In the genomic region with DNA sequence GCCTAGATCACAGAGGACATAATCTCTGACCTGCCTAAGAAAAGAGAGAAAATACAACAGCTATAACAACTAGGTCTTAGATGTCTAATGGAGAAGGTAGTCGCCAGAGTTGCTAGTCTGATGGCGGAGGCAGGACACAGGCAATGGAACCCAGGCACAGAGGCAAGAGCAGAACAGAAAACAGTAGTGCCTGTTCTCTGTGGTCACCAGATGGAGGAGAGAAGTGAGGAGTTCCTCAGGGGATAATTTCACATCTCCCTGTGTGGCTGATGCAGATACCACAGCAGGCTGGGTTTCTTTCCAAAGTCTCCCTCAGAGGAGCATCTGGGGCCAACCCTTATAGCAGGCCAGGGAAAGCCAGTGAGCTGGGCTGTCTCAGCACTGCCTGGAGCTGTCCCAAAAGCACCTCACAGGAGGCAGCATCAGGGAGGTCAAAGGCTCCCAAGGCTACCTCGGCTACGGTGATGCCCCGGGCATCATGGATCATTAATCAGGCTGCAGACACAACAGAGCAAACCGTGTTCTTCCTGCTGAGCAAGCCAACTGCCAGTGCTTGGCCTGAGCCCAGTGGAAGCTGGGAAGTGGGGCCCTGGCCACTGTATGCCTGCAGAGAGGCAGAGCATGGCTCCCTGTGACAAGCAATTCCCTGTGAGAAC, we compare ENCODE assay signal across 11 mouse cellular contexts. TPM values are rescaled to one million over a fixed set of nuclear protein-coding genes. Genes with fewer than 3 reads are reported as not detected.
DNase-seq lines count a peak whose midpoint lies in the region; ATAC-seq and TF ChIP-seq lines count a peak whose summit lies in the region.
"Had no signal": no experiment of that assay in that cellular context is flagged by ENCODE, and none has a peak within 500 bp of the region (broad histone marks: within the 10 kb centered on the region; RNA-seq: fewer than 3 reads in every experiment).

No protein-coding gene starts in this region.

- ATAC-seq in erythroid progenitor cell, adult 5-6 weeks (replicated peaks; ENCODE audit: low FRiP score, poor library complexity, severe bottlenecking), result no peak
- ATAC-seq in activated CD4-positive, CD25-positive, alpha-beta regulatory T cell, adult 4 months, result no peak
- ATAC-seq: intestine, postnatal 0 days had no signal

- 87% methylated on average over 6 of the region's 6 CpGs for WGBS in thymus, adult 2 months

- DNase-seq in ovary, adult 18-20 months (ENCODE audit: low spot score), result peak; percentile 18
- no peak for DNase-seq in ovary, postnatal 14 days (ENCODE audit: low spot score)
- peak; percentile 89 for DNase-seq in cerebellum, postnatal 25 days
- peak; percentile 94 for DNase-seq in kidney, adult 9 months
- no peak for DNase-seq in heart, adult 18-20 months
- no peak for DNase-seq in thymus, adult 2 months

- TF ChIP-seq POLR2A in thymus, adult 2 months (IDR thresholded peaks at IDR 0.05; ENCODE audit: control insufficient read depth, extremely low read depth, insufficient read depth, low read length, poor library complexity), result no peak

- no peak overlapping the region for H3K27ac ChIP-seq in thymus, adult 2 months (ENCODE audit: control insufficient read depth, insufficient read depth, low read length)
- H3K27ac ChIP-seq: lung, embryonic 15.5 days had no signal

- peaks cover 7% of the 10 kb centered on the region; the same call in 1 of the 2 replicates for H3K36me3 ChIP-seq in thymus, adult 2 months (ENCODE audit: control insufficient read depth, insufficient read depth, low read length)
- H3K36me3 ChIP-seq: lung, embryonic 15.5 days had no signal

- no peak overlapping the region for H3K4me3 ChIP-seq in thymus, adult 2 months (ENCODE audit: control insufficient read depth, insufficient read depth, low read length)
- H3K4me3 ChIP-seq: erythroblast, embryonic 14.5 days; lung, embryonic 15.5 days had no signal

- no peaks in the 10 kb centered on the region for H3K27me3 ChIP-seq in thymus, adult 2 months (ENCODE audit: control insufficient read depth, insufficient read depth, low read length)
- H3K27me3 ChIP-seq: lung, embryonic 15.5 days had no signal

- no peak for TF ChIP-seq CTCF in thymus, adult 2 months (IDR thresholded peaks at IDR 0.05; ENCODE audit: borderline replicate concordance, control insufficient read depth, extremely low read depth, insufficient read depth, low read length, poor library complexity)

- peaks cover 45% of the 10 kb centered on the region for H3K4me1 ChIP-seq in thymus, adult 2 months (replicated peaks; ENCODE audit: control insufficient read depth, insufficient read depth, low read length)

RNA-seq across cellular contexts. Expression of a gene that starts 29.2 kb away (rescaled TPM):
- 1.3 TPM in 1 of 2 replicates, not detected in the other for total RNA-seq in erythroid progenitor cell, adult 5-6 weeks (2015; ENCODE audit: low replicate concordance)
- total RNA-seq in erythroid progenitor cell, adult 5-6 weeks (2017; ENCODE audit: low replicate concordance), result 2.3 and 2.4 TPM in 2 replicates
- 1 to 10 TPM; 5.8 to 6.4 TPM for polyA plus RNA-seq in activated CD4-positive, CD25-positive, alpha-beta regulatory T cell, adult 4 months (2017; shearing (Covaris generic))
- total RNA-seq in heart, adult 18-20 months (2021), result 1 to 10 TPM; 3.2 to 4.6 TPM
- 77.5 and 94.1 TPM in 2 replicates for polyA plus RNA-seq in thymus, adult 2 months (2012; rRNA removed)

RNA-seq across cellular contexts. Expression of a gene that starts 38.9 kb away (rescaled TPM):
- total RNA-seq in erythroid progenitor cell, adult 5-6 weeks (2015; ENCODE audit: low replicate concordance), result 8.8 and 24.5 TPM in 2 replicates
- 9.6 and 17.5 TPM in 2 replicates for total RNA-seq in erythroid progenitor cell, adult 5-6 weeks (2017; ENCODE audit: low replicate concordance)
- polyA plus RNA-seq in activated CD4-positive, CD25-positive, alpha-beta regulatory T cell, adult 4 months (2017; shearing (Covaris generic)), result 10 to 100 TPM; 70.4 to 78.5 TPM
- total RNA-seq in heart, adult 18-20 months (2021), result 1 to 10 TPM in 1 of 2 experiments, not detected in 1; 1.1 TPM
- 181 and 217 TPM in 2 replicates for polyA plus RNA-seq in thymus, adult 2 months (2012; rRNA removed)
- polyA plus RNA-seq: erythroblast, embryonic 14.5 days had no signal

Comparison
In these comparisons a context has a peak if more than half of its experiments do, and no peak if none do; other contexts are left out.
1. DNase-seq: peak in ovary, adult 18-20 months (single experiment), cerebellum, postnatal 25 days (2 of 2) and kidney, adult 9 months (single experiment); none in ovary, postnatal 14 days (single experiment), heart, adult 18-20 months (0 of 2) and thymus, adult 2 months (single experiment).
2. RNA of a gene that starts 38.9 kb away (total RNA-seq): 8.8 to 24.5 TPM in erythroid progenitor cell, adult 5-6 weeks; 1.1 TPM in heart, adult 18-20 months; every median in the first group is over 4 times any median in the second.